Mouse (Mus musculus): ENCODE measurements around the gene Ap3b1.

Gene Ap3b1

DNA sequence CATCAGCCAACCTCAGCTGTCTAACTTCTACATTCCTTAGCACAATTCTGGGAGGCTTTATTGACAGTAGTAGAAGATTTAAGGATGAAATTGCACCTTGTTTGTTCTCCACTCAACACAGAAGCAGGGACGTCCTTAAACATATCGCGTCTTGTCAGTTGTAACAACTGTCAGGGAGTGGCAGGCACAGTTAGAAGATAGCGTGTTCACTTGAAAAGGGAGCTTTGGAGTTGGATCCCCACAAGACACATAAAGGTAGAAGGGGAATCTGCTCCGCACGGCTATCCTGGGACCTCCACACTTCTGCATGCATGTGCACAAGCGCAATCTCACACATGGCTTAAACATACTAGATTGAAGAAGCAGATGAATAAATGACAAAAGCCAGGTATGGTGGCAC is 183.3 kb downstream of the Ap3b1 start:
- no peak for DNase-seq

DNA sequence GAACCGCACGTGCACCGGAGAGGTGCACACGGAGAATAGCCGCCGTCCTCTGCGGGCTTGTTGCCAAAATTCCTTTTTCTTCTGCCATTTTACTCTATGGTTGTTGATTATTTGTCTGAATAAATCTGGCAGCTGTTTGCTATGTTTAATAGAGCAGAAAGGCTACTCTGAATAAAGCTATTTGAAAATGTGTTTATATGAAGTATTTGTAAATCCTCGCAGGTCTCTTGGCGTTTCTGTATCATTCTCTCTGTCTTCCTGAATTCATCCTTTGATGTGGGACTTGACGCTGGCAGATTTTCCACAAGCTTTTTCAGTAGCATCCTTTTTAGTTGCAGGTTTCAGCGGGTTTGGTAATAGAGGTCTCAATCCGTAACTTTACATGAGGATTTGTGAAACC is 185.5 kb downstream of the Ap3b1 start:
- DNase-seq, result no peak

DNA sequence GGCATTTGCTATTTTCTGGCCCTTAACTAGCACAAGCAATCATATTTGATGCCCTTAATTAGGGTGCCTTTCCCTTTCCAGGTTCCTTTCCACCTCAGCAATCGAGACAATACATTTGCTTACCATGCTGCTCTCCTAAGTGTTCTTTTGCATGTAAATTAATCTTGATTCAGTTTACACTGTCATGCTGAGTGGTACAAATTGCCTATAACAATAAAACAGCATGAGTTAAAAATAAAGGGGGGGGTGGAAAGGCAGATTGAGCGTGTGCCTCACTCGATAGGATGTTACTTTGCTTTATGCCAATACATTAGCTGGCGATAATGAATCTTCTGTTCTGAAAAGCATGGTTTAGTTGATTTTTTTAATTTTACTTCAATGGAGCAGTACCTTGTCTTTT is 187.0 kb downstream of the Ap3b1 start:
- no peak for DNase-seq

DNA sequence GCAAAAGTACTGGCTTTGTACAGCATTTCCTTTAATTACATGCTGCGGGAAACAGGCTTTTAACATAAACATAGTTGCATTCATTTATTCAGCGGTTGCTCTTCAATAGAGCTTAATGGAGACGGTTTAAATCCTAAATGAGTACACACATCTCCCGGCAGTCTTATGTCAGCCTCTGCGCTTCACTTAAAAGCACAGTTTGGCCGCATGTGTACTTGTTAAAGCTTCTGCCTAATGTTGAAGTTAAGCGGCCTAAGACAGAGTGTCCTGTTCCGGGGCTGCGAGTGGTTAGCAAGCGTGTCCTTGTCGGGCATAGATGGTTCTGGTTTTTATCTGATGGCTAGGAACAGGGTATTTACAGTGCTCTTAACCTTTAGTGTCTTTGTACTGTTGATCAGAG is 187.5 kb downstream of the Ap3b1 start:
- no peak for DNase-seq

DNA sequence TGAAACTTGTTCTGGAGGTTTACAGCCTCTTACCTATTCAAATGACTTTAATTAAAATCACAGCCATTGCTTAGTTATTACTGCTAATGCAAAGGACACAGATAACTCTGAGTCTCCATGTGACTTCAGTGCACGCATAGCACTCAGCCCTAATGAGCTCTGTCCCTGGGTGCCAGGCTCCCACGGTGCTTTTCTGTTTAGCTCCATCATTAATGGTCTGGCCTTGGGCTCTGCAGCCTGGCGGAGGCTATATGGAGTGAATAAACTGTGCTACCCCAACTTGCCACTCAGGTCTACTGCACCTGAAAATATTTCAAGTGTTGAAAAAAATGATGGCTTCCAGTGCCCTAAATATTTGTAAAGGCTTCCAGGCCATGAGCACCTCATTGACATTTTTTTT is 190.8 kb downstream of the Ap3b1 start:
- no peak for DNase-seq

DNA sequence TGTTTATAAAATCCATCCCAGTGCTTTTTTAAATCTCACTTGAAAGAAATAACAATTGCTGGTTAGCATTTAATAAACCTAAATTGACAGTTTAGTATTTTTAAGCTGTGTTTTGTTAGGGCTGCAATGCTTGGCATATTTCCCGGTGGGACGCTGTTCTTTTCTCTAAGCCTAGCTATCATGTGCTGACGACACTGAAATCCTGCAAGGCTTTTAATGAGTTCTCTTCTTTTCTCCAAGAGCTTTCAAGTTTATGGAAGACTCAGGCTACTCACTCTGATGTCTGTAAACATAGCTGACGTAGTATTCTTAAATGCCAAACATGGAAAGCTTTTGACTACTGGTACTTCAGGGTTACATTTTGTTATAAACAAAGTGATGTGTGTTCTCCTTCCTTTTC is 191.3 kb downstream of the Ap3b1 start:
- DNase-seq, result no peak

DNA sequence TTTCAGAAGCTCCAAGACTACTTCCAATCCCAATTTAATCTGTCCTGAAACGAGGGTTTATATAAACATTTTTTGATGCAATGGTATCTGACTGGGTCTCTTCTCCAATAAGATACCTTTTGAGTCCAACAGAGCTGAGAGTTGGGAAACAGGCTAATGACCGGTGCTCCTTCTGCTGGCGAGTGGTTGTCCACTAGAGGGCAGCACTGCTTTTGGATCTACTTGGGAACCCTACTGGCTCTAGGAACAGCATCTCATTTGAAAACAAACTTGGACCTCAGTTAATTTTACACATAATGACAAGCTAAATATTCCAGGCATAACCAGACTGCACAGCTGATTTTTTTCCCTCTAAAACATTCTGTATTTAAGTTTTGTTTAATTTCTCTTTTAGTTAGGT is 201.3 kb downstream of the Ap3b1 start:
- peak; percentile 31 to 48 for DNase-seq

DNA sequence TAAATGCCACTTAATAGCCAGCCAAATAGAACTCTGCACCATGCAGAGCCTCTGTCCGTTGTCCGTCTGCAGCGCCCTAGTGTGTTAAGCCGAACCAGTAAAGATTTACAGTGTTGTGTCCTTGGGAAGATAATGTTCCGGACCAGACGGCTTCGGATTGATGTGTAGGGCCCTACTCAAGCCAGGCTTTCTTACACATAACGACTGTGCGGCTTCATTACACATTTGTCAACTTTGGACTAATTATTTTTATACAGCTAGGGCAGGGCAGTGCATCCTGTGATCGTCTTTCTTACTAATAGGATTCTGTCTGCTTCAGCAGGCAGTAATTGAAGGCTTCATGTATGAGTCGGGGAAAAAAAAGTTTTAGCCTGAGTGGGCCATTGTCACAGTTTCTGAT is 202.1 kb downstream of the Ap3b1 start:
- no peak for DNase-seq

DNA sequence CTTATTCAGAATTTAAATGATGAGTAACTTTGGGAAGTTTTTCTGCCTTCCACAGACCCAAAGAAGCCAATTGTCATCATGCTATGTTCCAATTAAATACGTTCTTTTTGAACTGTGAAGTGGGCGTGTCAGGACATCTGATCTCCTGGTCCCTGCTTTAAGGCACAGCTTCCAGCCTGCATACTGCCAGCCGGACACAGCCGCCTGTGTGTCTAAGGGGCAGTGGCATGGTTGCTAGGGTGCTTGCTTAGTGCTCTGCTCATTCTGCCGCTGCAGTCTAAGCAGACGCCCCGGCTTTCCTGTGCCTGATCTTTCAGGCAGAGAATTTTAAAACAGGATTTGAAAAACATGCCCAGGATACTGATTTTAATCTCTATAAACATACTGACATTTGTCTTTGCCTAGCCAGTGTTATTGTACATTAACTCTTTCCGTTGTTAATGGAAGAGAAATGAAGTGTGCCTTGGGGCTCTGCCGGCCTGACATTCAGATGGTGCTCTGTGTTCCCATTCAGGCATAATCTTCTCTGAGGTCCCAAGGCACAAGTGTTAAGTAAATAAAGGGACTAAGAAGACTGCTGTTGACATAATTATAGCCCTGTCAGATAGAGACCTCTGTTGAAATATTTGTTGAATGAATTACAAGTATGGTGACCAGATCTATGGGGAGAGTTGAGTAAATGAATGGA is 204.0 kb downstream of the Ap3b1 start:
- DNase-seq, result no peak

DNA sequence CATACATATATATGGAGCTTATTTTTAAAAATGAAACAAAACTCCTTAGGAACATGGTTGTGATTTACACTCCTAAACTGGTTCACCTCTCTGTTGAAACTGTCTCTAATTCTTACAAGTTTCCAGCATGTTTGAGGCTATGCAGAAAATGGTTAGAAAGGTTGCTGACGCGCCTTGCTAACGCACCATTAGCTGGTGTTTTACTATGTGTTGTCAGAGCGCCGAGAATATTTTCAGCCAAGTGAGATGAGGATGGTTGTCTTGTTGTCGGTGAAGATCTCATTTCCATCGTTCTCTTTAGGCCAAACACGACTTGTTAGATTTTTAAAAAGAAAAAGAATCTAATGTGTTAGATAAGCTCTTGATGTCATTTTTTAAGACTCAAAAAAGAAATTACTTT is 205.1 kb downstream of the Ap3b1 start:
- no peak for DNase-seq

DNA sequence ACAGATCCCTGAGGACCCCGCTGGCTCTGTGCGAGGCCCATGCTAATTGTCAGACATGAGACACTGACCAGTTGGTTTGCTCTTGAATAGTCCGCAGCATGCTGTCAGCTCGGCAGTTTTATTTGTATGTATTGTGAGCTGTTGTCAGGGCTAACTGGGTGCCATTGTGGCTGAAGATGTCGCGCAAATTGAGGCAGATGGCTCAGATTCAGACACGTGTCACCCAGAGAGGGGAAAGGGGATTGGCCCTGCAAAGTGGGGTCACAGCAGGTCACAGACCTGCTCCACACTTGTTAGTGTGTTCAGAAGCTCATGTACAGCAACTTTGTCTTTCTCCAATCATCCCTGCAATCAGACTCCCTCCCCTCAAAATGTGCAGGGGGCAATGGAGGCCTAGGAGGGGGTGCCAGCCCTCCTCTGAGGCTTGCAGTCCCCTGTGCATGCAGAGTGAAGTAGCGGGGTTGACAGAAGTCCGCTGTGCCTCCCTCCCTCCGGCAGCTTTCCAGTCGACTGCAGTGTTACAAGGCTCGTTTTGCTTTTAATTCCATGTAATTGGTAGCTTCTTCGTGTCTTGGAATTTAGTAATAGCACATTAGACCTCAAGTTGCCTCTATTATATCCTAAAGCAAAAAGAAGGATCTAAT is 205.7 kb downstream of the Ap3b1 start:
- DNase-seq, result no peak

DNA sequence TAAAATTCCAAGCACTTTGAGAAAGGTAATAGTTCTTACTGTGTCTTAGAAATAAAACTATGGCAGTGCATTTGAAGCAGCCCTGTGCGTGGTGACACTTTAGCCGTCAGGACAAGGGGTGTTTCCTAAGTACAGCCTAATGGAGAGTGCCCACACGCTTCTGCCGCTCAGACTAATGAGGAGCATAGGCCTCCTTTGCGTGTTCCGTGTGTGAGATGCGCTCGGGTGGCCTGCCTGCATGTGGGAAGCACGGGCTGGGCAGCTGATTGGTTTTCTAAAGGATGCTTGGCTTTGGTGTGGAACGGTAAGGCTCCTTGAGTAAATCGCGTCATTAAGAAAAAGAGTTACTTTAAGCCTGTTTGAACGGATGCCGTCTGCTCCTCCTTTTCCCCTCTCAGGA is 206.4 kb downstream of the Ap3b1 start:
- DNase-seq, result no peak

DNA sequence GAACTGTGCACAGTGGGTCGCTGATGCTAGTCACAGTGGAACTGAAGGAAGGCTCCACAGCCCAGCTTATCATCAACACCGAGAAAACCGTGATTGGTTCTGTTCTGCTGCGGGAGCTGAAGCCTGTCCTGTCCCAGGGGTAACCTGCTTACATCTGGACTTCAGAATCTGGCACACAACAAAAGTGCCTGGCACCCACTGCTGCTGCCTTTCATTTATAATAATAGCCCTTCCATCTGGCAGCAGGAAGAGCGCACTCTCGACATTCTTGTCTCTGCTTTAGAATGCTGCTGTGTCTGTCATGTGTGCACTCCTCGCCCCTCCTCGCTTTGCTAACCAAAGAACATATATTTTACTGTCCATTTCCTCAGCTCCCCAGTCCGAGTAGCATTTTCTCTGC is 206.9 kb downstream of the Ap3b1 start:
- no peak for DNase-seq

DNA sequence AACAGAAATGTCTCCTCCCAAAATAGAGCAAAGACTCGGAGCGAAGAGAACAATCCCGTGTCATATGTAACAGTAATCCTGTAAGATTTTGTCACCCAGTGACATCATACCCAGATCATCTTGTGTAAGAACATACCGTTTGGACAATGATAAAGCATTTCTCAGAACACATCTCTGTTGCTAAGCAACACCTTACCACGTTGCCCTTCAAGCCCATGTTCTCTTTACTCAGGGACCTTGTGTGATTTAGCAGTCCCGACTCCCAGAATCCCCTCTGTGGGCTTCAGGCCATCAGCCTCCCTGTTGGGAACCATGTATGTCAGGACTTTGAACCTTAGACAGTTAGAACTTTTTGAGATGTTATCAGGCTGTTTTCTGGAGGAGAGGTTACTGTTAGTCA is 209.0 kb downstream of the Ap3b1 start:
- no peak for DNase-seq

DNA sequence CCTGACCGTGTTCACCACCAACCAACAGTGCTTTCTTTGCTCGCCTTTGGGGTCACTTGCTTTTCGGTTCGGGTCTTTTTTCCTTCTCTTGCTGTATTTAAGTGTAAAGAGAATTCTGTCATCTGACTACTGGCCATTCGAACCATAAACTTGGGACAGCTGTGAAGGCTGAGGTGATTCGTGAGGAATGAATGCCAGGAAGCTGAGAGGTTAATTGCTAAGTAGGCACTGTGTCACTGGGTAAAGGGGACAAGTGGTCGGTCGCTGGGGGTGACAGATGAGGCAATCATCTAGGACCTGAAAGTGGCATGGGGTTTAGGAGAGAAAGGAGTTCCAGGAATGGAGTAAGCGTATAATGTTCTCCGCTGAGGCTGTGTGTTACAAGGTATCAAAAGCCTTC is 212.2 kb downstream of the Ap3b1 start:
- no peak for DNase-seq

DNA sequence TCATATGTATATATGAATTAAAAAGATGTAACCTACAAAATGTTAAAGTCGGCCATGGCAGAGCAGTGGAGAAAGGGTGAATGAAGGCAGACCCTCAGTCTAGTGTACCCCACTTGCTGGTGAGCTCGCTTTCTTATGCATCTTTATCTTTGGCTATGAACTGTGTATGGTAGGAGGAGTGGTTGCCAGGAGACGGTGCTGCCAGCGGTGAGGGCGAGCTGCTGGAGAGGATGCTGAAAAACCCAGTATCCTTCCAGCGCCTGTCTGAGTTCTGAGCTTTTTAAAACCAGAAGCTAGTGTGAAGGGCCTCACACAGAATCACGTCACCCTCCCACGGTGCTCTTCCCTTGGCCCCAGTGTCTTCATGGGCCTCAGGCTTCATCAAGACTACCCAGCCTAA is 214.6 kb downstream of the Ap3b1 start:
- no peak for DNase-seq

DNA sequence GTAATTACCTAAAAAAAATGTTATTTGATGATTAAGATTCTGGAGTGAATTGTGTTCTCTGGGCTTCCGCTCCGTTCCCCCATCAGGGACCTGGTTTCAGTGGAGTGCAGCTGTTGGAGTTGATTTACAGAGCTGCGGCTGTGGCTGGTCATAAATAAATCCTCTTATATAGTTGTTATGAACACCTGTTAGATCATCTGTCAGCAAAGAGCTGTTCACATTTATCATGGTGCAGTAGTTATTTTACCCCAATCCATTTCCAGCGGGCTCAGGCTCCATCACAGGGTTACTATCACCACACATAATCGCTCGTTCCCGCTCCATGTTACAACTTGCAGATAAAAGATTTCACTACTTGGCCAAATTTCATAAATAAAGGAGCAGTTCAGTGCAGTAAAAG is 215.1 kb downstream of the Ap3b1 start:
- no peak for DNase-seq

DNA sequence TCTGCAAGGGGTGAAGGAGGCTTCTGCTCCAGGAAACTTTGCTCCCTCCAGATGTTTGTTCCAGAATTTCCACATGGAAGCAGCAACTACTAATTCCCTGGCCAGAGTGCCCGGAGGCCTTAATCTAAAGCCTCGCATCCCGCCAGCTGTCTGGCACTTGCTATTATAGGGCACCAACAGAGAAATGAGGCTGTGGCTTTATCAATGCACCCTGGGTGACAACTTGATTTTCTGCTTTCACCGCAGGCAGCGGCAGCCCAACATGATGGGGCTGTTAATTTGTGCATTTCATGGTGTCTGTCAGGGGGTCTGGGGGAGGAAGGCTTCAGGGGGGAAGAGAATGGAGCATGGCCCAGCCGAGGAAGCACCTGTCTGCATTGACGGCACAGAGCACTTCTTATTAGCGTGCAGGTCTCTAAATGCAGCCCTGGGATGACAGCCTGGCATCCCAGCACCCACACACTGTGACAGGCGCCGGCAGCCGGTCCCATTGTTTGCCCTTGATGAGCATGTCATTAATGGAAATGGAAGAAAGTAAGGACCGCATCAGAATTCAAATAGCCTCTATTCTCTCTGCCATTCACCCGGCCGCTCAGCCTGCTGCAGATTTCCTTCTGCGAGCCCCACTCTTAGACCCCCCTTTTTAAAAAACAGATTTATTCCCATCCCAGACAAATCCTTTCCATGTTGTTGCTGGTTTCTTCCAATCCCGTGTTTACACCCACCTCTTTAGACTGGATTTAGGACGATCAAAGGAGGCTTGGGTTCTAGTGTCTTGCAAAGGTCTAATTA is 217.0 kb downstream of the Ap3b1 start:
- DNase-seq, result no peak

DNA sequence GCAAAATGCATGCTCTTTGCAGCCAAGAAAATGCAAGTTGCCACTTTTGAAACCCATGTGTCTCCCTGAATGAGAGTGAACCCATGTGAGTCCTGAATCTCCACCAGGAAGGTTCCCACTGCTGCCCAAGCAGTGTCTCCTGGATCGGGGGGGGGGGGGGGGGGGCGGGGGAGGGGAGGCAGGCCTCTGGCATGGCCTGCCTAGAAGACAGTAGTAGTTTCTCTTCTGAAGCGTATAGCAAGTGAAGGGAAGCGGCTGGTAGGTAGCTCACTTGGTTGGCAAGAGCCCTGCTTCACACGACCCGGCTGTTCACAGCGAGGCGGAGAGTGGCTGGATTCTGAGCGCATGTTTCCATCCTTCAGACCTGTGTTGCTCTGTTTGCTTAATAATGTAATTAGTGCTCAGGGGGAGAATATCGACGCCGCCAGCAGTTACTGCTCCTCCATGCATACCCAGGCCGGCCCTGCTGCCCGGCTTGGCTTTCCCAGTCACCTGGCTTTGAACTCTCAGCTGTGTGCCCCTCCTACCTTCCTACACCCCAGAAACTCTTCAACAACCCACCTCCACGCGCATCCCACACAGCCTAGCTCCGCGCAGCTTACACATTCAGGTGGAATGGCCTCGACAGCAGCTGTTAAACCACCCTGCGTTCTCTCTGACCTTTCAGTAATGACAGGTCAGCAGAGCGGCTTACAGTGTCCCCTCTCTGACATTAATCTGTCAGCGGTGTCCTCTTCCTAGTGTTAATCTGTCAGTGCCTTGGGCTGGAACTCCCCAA is 217.8 kb downstream of the Ap3b1 start:
- no peak for DNase-seq

DNA sequence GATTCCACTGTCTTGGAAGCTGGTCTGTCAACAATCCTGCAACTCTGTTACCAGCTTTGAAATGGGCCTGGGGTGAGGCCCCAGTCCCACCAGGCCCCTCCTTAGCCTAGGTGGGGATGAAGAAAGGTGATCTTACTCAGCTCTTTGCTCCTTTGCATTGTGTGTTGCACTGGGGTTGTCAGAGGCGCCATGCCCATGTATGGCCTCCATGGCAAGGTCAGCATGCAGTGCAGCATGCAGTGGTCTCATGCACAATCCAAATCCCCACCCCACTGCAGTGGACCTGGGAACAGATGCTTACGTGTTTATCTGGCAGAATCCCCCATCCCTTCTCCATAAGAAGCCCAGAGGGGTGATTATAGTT is 218.4 kb downstream of the Ap3b1 start:
- DNase-seq, result no peak

DNA sequence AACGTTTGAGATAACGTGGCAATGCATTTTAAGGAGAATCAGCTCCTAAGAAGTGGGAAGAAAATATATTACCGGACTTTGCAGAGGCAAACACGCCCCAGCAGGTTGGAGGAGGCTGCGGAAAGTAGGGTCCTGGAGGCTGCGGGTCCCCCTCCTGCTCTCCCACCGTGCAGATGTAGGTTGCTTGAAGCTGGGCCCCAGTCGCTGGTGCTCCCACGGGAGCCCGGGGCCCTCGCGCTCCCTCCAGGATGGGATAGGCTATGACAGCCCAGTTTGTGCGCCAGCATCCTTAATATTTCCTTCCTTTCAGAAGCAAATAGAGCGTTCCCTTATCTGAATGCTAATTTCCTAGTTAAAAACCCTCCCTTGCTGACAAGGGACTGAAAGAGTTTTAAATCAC is 236.5 kb downstream of the Ap3b1 start:
- DNase-seq, result no peak

DNA sequence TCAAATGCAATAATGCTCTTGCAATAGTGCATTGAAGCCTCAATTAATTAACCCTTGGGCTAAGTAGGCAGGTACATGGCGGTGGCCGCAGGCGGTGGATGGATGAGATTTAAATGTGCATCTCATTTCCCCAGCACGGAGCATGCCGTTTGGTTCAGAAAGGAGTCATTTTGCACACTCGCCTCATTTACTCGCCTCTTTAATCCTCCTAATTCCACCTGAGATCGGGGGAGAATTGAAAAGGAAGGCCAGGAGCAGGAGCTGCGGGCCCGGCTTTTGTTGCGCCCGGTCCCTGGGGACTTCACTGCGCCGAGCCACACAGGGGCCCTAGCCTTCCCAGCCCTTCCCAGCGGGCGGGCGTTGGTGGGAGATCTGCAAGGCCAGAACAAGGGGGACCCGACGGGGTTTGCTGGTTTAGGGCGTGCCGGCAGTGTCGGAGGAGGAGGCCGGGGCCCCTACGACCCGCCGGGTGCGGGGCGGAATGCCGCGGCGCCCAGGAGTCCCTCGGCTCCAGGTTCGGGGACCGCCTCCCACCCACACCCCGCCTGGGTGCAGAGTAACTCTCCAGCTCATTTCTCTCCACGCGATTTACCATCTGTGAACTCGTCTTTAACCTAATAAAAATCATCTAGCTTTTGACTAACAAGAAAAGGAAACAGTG is 237.1 kb downstream of the Ap3b1 start:
- no peak for DNase-seq
